Mouse (Mus musculus): Measurements from ENCODE around the gene Abcc9. TPM values are rescaled to one million over a fixed set of nuclear protein-coding genes. Genes with fewer than 3 reads are reported as not detected.

Abcc9 gene
- polyA plus RNA-seq, 1 experiment from 2014 or later, result 3.1 TPM

DNA sequence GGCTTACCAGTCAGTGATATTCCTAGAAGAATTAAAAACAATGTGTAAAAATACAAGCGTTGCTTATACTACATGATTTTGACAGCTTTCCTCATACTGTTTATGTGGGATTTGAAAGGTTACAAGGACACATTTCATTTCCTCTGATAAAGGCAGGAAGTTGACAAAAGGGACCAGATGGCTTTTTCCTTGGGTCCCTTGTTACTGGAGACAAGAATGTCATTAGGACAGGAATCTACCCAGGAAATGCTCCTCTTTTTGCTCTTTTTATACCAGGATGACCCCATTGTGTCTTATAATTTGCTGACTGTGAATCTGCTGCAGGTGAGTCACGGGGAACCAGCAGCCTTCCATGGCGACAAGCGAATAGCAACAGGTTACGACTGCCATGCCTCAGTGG lies 162.0 kb downstream of the Abcc9 start:
- Histone ChIP-seq H3K27ac (ENCODE audit: low read length) (no peak overlapping the region), H3K9ac (ENCODE audit: low read depth, low read length) (no peak overlapping the region), H3K9me3 (replicated peaks; ENCODE audit: control insufficient read depth, low read length, poor library complexity, severe bottlenecking) (no peaks in the 10 kb centered on the region), H3K36me3 (ENCODE audit: control insufficient read depth, insufficient read depth, low read length) (no peaks in the 10 kb centered on the region), H3K4me3 (ENCODE audit: low read depth, low read length) (no peak overlapping the region), H3K27me3 (ENCODE audit: control insufficient read depth, insufficient read depth, low read depth, low read length) (no peaks in the 10 kb centered on the region), H3K4me1 (ENCODE audit: control insufficient read depth, insufficient read depth, low read length) (no peaks in the 10 kb centered on the region), H3K4me2 (ENCODE audit: low read length) (no peak overlapping the region)
- 91% methylated on average over 5 of the region's 5 CpGs for WGBS
- ATAC-seq, result no peak

DNA sequence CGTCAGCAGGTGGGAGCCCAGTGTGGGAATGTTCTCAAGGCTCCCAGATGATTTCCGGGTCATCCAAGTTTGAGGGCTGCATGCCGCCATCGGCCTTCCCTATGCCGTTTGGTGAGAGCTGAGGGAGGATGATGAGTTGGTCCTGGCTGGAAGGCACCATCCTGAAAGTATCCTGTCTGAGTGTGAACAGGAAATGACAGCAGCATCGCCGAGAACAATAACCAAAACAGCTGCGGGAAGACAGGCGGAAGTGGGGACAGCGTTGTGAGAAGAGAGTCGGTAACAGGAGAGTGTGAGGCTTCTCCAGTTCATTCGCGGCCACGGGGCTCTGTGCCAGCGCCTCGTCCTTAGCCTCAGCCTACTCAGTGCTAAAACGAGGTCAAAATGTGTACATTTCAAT lies 163.6 kb downstream of the Abcc9 start:
- Histone ChIP-seq H3K4me1 (ENCODE audit: control insufficient read depth, insufficient read depth, low read length) (no peaks in the 10 kb centered on the region), H3K4me3 (ENCODE audit: low read depth, low read length) (no peak overlapping the region), H3K9me3 (replicated peaks; ENCODE audit: control insufficient read depth, low read length, poor library complexity, severe bottlenecking) (no peaks in the 10 kb centered on the region), H3K27me3 (ENCODE audit: control insufficient read depth, insufficient read depth, low read depth, low read length) (no peaks in the 10 kb centered on the region), H3K36me3 (ENCODE audit: control insufficient read depth, insufficient read depth, low read length) (no peaks in the 10 kb centered on the region), H3K27ac (ENCODE audit: low read length) (no peak overlapping the region), H3K4me2 (ENCODE audit: low read length) (no peak overlapping the region), H3K9ac (ENCODE audit: low read depth, low read length) (no peak overlapping the region)
- WGBS, result 84% methylated on average over 17 of the region's 17 CpGs
- no peak for ATAC-seq

Other genes starting within 250 kb of the Abcc9 start
- 0.09 TPM in 1 of 2 replicates, not detected in the other for gene Gys2, start 229.2 kb downstream of the Abcc9 start, polyA plus RNA-seq (2015; fragmentation: Nextera tagmentation; extraction: Ambion mirVana)
- 407 and 436 TPM in 2 replicates for gene Ldhb, start 194.4 kb downstream of the Abcc9 start, polyA plus RNA-seq (2015; fragmentation: Nextera tagmentation; extraction: Ambion mirVana)
- gene Kcnj8, start 130.7 kb downstream of the Abcc9 start, polyA plus RNA-seq (2015; fragmentation: Nextera tagmentation; extraction: Ambion mirVana), result 14.7 and 15.4 TPM in 2 replicates
- gene Cmas, start 54.4 kb upstream of the Abcc9 start, polyA plus RNA-seq (2015; fragmentation: Nextera tagmentation; extraction: Ambion mirVana), result 226 and 229 TPM in 2 replicates
- gene Sult6b2, start 102.2 kb upstream of the Abcc9 start, polyA plus RNA-seq (2015; fragmentation: Nextera tagmentation; extraction: Ambion mirVana), result 0.24 and 0.25 TPM in 2 replicates

Measured in midbrain, embryonic 16.5 days (tissue).